Mouse (Mus musculus) frontal cortex, adult 2 months (tissue): Measurements from ENCODE around the gene Lag3. TPM values are rescaled to one million over a fixed set of nuclear protein-coding genes. Genes with fewer than 3 reads are reported as not detected.

Experiments
- DNase-seq, 2 experiments: peaks; one replicate each; pipeline ENCODE4 v3.0.0; 2022; ENCODE audit warnings: low spot score in 1 of 2; ENCODE audit errors: extremely low spot score in 1 of 2
- polyA plus RNA-seq: library from polyadenylated mRNA; depleted of rRNA; stranded (reverse); fragments of >200 nt; gene quantifications from 2 replicates; pipeline ENCODE4 v1.2.3, GENCODE M21; 2012; rRNA removed

Gene Lag3
- 5.9 and 6.0 TPM in 2 replicates for polyA plus RNA-seq

- DNase-seq = no peak
These were observed at the start of gene Lag3 for GRCm38 (mm10) chr6:124911533-124912218. Lag3 (minus strand) TSS chr6:124911705.

- DNase-seq = no peak
These were observed 49.5 kb upstream of the Lag3 start for GRCm38 (mm10) chr6:124961021-124961420.

DNA sequence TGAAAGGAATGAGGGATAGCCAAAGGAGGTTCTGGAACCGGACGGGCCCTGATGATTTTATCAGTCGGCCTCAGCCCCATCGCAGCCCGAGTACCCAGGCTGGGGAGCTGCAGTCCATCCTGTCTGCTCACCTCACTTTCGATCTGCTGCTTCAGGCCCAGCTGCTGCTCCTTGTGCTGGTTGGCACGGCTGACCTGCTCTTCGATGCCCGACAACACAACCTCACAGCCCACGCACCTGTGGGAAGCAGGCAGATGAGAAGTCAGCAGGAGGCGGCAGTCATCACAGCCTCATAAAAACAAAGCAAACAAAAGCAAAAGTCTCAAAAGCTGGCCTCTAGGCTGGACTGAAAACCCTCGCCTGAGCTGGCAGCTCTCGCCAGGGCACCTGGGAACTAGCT is 48.5 kb upstream of the Lag3 start:
- DNase-seq = no peak

DNA sequence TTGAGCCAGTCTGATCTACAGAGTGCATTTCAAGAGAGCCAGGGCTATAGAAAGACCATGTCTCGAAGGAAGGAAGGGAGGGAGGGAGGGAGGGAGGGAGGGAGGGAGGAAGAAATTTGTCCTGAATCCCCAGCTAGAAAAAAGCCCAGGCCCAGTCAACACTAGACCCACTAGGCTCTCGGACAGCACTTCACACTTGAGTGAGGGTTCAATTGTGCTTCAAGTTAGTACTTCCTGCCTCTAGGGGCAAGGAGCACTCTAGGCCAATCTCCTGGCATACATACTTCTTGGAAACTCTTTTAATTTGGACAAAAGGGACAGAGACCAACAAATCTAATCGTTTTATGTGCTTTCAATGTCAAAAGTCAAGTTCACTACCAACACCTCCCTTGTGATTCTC is 46.6 kb upstream of the Lag3 start:
- DNase-seq = no peak

- no peak for DNase-seq
These were observed 43.7 kb upstream of the Lag3 start for GRCm38 (mm10) chr6:124955212-124955611.

GRCm38 (mm10) chr6:124953991-124954715 is 42.6 kb upstream of the Lag3 start:
- DNase-seq = no peak

- no peak for DNase-seq
These were observed 32.0 kb upstream of the Lag3 start for GRCm38 (mm10) chr6:124943526-124943925.

DNA sequence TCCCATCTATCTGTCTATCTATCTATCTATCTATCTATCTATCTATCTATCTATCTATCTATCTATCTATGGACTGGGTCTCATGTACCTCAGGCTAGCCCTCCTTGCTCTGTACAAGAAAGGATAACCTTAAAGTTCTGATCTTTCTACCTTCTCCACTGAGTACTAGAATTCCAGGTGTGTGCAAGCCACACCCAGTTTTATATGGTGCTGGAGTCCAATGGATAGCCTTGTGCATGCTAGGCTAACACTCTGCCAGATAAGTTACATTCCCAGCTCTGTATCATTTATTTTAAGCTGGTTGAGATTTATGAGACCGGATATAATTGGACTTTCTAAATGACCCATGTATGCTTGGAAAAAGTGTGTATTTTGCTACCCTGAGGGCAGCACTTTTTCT is 30.2 kb upstream of the Lag3 start:
- no peak for DNase-seq

DNA sequence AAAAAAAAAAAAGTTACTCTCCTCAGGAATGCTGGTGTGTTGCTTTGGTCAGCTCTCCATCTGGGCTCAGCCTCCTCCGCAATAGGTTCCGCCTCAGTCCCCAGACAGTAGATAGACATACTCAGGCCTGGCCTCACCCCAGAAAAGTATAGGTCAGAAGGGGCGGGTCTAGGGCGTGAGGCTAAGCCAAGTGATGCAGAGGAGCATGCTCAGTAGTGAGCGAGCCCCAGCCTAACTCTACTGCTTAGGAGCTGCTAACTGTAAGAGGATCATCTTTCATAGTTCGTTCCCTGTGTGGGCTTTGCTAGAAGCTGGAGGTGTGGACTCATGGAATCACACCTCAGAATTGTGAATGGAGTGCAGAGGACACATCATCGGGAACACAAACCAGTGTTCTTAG is 27.0 kb upstream of the Lag3 start:
- DNase-seq = no peak

DNA sequence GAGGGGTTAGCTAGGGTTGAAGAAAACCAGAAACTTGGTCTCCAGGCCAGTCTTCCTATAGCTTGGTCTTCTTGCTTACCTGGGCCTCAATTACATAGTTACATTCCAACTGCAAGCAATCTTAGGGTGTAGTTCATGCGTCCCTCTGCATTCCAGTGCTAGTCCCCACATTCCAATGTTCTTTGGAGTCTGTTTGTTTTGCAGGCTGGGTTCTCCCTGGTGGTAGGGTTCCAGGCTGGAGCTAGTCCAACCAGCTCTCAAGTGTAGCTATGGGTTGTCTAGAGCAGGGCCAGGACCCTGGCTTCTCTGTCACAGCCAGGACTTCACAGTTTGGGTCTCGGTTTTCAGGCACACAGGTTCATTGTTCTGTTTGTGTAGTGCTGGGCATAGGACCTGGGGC is 26.0 kb upstream of the Lag3 start:
- no peak for DNase-seq

DNA sequence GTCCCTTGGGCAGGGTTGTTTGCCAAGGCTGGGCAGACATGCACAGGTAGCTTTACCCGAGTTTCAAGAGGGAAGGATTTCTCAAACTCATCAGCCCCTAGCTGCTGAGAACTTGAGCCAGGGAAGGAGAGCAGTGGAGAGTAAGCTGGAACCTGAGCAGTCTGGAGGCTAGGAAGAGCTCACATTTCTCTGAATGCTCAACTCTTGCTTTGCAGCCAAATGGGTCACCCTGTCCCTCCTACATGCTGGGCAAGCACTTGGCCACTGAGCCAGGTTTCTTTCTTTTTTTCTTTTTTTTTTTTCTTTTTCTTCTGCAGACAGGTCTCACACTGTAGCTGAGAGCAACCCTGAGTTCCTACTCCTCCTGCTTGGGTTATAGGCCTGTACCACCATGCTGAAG is 25.2 kb upstream of the Lag3 start:
- no peak for DNase-seq

DNA sequence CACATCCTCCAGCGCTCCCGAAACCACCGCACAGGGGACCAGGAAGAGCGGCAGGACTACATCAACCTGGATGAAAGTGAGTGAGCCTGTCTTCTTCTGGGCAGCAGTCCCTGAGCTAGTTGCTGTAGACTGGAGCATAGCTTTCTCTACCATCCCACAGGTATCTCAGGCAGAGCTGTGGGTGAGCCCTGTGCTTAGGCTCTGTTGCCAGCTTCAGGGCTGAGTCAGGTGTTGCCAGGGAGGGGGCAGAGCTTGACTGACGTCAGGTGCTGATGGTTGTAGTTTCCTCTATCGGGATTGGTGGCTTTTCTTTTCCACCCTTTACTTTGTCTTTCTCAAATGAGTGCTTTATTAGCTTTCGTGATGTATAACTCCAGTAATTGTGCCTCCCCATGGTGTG is 23.2 kb upstream of the Lag3 start:
- peak in 1 of 2 experiments; percentile 48 for DNase-seq

GRCm38 (mm10) chr6:124933127-124933526 is 21.6 kb upstream of the Lag3 start:
- DNase-seq = no peak

DNA sequence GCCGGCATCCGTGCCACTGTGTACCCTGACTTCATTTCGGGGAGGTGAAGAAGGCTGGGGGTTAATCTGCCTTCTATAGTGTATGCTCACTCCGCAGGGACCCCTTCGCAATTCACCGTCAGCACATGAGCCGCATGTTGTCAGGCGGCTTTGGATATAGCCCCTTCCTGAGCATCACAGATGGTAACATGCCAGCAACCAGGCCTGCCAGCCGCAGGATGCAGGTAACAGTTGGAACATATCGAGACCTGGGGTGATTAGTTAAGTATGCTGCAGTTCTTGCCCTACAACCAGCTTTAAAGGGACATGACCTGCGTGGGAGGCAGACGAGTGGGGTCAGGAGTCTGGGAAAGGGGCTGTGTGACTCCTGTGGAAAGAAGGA is 20.8 kb upstream of the Lag3 start:
- DNase-seq = no peak

DNA sequence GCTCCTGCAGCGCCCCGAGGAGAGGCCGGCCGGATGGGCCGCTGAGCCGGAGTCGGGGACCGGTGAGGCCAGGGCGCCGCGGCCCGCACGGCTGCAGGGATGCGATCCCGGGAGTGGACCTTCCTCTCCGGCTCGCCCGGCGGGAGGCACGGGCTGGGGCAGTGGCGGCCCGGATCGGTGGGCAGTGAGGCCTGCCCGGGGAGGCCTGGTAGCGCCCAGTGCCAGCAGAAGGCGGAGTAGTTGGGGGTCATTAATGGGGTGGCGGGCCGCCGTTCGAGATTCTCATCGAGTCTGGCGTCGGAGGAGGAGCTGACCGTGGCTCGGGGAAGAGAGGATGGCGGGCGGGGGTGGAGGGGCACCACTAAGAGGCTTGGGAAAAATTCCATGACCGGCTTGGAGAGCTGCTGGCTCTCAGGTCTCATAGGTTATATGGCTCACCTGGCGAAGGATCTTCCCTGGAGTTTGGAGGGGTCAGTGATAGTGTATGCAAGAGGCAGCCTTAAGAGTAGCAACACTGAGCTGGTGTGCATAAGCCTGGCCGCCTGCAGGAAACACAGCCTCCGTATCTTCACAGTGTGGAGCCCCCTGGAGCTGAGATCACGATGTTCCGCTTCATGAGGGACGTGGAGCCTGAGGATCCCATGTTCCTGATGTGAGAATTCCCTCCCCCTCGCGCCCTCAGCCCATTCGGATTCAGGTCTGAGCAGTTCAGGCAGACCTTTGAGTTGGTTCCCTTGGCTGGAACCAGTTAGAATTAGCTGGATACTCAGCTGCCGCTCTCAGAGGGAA is 20.2 kb upstream of the Lag3 start:
- DNase-seq = peak; percentile 56 to 62

DNA sequence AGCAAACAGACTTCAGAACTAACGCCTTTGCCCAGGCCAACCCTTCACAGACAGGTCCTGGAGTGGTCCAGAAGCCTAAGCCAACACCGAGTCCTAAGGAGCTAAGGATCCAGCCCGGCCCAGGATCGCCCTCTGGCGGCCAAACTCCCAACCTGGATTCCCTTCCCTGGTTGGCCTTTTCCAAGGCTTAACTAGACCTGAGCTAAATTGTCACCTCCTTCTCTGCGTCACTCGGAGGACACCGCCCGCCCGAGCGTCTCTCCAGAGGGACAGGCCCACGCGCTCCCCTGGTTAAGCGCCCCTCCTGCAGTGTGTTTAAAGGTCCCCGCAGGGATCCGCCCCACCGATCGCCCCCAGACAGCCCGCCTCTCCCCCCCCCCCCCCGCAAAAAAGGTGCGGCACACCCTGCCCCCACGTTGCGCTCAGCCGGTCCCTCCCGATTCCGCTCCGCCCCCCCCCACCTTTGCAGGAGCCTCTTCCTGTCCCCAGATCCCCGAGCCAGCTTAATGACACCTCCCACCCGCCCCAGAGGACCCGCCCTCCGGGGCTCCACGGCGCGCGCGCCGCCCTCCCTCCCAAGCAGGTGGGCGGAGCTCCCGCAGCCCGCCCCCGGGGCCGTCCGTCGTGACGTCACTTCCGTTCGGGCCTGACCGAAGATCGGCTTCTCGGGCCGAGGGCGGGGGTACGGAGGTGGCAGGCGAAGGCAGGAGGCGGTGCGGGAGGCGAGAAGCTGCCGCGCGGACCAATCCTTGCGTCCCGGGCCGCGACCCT is 19.4 kb upstream of the Lag3 start, which contains the start of gene Mlf2:
Gene Mlf2 (plus strand): TSS at position 633 of the 771 bp plus-strand sequence.
- DNase-seq = peak; percentile 97 to 100

DNA sequence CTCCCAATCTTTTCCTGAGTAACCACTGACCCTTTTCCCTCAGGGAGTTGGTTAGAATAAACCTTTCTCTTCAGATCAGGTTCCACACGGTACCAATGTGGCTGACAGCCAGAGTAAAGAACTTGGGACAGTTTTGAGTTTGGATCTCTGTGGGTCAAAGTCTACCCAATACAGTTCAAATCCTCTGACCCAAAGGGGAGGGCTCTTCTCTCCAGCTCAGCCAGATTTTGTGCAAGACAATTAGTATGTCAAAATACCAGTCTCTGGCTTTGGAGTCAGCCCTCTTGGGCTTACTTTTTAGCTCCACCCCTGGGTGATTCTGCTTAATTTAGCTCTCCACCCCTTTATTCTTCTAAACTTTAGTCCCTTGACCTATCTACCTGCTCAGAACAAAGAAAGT is 18.7 kb upstream of the Lag3 start:
- no peak for DNase-seq

DNA sequence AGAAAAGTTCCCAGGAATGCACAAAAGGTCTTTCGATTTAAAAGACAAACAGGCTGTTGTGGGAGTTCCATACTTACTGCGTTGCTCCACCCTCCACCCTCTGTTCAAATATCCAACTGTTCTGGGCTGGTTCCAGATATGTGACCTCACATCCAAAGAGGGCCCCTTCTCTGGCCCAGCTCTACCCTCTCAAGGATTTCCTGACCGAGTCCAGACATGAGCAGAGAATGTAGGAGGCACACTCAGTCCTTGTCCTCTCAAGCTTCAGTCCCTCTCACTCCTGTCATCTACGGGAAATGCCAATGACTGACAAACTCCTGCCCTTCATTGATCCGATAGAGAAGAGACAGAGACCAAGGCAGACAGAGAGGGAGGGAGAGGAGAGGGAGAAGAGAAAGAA is 14.4 kb upstream of the Lag3 start:
- DNase-seq = no peak

DNA sequence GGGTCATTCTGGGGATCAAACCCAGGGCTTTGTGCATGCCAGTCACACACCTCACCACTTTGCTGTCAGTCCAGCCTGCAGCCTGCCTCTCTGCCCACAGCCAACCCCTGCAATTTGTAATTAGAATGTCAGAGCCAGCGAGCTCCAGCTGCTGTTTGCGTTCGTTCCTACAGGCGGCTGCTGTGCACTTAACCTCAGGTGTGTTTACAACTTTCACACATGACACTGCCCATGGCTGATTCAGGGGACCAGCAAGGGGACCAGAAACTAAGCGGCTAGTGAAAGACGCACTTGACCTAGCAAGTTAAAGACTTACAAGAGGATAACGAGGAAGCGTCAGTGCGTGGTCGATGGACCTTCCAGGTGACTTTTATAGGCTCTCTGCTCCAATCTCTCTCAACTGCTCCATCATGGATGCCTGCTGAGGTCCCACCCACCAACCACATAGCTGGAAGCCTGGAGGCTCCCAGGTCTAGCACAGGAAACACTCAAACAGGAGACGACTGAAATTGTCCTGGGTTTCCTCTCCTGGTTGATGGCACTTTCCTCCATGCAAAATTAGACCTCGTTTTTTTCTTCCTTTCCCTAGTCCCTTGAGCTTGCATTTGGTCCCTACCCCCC is 13.8 kb upstream of the Lag3 start:
- DNase-seq = no peak

GRCm38 (mm10) chr6:124921539-124921938 is 10.0 kb upstream of the Lag3 start:
- DNase-seq = no peak
